Mouse (Mus musculus) cerebellum, adult 2 months (tissue): ENCODE results near the gene Prrx2.

ENCODE experiments used
- CTCF ChIP-seq: fragments of 200-500 bp; IDR thresholded peaks from 2 replicates; pipeline ENCODE4 v1.5.1; 2011; ENCODE audit warnings: low read depth, mild to moderate bottlenecking, control low read depth, low read length, moderate library complexity, borderline replicate concordance; ENCODE audit not compliant: insufficient read depth
- POLR2A ChIP-seq: fragments of 200-500 bp; IDR thresholded peaks from 2 replicates; pipeline ENCODE4 v1.6.1; 2011; ENCODE audit warnings: low read length, control low read depth, borderline replicate concordance; ENCODE audit not compliant: insufficient read depth

DNA sequence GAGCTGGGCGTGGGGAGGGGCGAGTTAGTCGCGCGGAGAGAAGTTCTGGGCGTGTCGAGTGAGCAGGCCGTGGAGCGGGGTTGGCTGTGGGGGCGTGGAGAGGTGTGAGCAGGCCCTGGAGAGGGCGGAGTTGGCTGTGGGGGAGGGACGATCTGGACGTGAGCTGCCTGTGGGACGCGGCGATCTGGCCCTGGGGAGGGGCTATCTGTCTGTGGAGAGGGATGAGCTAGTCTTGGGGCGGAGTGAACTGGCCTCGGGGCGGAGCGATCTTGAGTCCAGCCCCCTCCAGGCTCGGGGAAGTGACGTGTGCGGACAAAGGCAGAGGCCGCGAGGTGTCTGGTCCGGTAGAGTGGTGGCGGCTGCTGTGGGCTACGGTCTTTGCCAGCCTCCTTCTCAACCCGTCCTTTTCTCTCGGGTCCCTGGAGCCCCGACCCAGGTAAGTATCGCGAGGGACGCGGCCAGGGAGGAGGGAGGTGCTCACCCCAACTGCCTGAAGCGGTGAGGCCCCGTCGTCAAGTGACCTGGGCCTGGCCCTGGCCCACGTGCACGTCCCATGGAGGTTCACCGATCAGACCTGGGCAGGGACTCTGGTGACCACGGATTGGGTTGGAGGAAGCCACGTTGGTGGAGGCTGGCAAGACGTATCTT lies 27.0 kb upstream of the Prrx2 start, which contains the start of gene Ntmt1:
- TF ChIP-seq CTCF (no peak), POLR2A (peak; percentile 80; the same call in 1 of the 2 replicates)
